Mouse (Mus musculus) embryonic facial prominence, embryonic 10.5 days (tissue): ENCODE measurements at regions not wholly inside any gene's neighbourhood (a gene's known extent, or its start where the extent isn't known, plus 50 kb on each side); places are given as distances from the start of the nearest gene placed in this dataset.

Source experiments
- DNase-seq: peaks from one replicate; pipeline ENCODE4 v3.0.0-alpha.2; 2017; ENCODE audit warnings: low spot score
- H3K27ac ChIP-seq: fragments of 300-500 bp; sonication (generic); replicated peaks from 2 replicates; pipeline ENCODE4 v1.5.1; 2016; ENCODE audit warnings: mild to moderate bottlenecking
- H3K27me3 ChIP-seq: fragments of 300-500 bp; sonication (generic); replicated peaks from 2 replicates; pipeline ENCODE4 v1.6.1; 2016; ENCODE audit warnings: low read depth, mild to moderate bottlenecking; ENCODE audit not compliant: poor library complexity, severe bottlenecking
- H3K36me3 ChIP-seq: fragments of 300-500 bp; sonication (generic); replicated peaks from 2 replicates; pipeline ENCODE4 v1.6.1; 2016; ENCODE audit warnings: mild to moderate bottlenecking, moderate library complexity
- H3K4me1 ChIP-seq: fragments of 300-500 bp; sonication (generic); 2 replicates; pipeline ENCODE4 v1.6.1; 2016
- H3K4me3 ChIP-seq: fragments of 300-500 bp; sonication (generic); 2 replicates; pipeline ENCODE4 v1.5.1; 2016; ENCODE audit warnings: mild to moderate bottlenecking, moderate library complexity
- H3K9me3 ChIP-seq: fragments of 300-500 bp; sonication (generic); 2 replicates; pipeline ENCODE4 v1.6.1; 2016; ENCODE audit warnings: mild to moderate bottlenecking
- WGBS: fragments of 180-500 bp; shearing (Covaris S2); methylation state at CpG from one replicate; pipeline ENCODE4 v1.1.7; 2016; 5-methylcytosine and 5-hydroxymethylcytosine counted together

DNA sequence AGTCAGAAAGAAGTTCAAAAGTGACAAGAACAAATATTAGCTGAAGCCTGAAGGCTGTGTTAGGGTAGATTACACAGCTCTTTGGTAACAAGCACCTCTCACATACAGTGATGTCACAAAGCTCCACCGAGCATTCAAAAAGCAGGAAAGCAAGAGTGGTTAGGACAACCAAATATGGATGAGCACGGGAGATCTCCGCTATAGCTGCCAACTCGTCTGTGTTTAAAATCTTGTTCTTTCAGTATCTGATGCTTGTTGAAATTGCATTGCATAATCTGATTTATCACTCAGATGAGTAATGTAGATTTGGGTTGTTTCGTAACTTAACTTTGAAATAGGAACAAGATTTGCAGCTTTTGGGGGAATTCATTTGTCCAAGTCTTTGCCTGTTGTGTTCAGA is 652.8 kb downstream of the Bckdhb start:
- no peak for DNase-seq
- 90% methylated on average over 5 of the region's 5 CpGs for WGBS
- Histone ChIP-seq H3K4me3 (no peak overlapping the region), H3K4me1 (no peaks in the 10 kb centered on the region), H3K36me3 (no peaks in the 10 kb centered on the region), H3K9me3 (no peaks in the 10 kb centered on the region), H3K27ac (no peak overlapping the region), H3K27me3 (no peaks in the 10 kb centered on the region)

DNA sequence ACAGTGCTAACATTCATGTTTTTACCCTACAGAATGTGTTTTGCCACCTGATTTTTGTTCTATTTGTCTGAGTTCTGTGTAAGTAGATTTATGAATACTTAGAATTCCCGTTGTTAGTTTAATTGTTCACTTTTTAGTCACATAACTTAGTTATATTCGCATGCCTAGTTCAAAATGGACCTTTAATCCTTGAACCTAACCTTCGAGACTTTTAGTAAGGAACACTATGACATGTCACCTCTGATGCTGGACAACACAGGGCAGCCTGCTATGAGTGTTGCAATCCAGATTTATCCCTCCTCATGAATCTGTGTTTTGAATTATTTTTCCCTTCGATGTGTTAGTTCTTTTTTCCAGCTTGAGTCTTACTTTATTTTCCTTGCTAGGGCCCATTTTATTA is 662.8 kb downstream of the Bckdhb start:
- Histone ChIP-seq H3K27ac (no peak overlapping the region), H3K27me3 (no peaks in the 10 kb centered on the region), H3K9me3 (no peaks in the 10 kb centered on the region), H3K4me1 (no peaks in the 10 kb centered on the region), H3K4me3 (no peak overlapping the region), H3K36me3 (no peaks in the 10 kb centered on the region)
- no peak for DNase-seq
- 84% methylated on average over 4 of the region's 4 CpGs for WGBS

DNA sequence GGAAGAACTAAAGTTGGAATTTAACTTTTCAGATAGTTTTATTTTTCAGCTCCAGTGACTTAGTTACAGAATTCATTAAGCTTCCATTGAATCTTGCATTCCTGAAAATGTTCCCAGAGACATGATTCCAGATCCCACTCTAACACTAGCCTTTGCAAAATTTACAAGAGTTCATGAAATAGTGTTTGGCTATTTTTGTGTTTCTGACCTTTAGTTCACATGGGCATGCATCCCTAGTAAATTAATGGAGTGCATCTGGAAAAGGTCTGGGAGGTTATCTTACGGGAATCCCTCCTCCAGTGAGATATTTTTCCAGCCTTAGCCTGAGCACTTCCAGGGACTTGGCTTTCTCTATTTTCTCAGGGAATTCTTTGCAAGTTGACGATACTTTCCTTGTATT is 669.8 kb downstream of the Bckdhb start:
- DNase-seq = no peak
- no peaks in the 10 kb centered on the region for H3K36me3 ChIP-seq
- 67% methylated on average over 2 of the region's 2 CpGs for WGBS

More for the DNA sequence above, 669.8 kb downstream of the Bckdhb start:
- Histone ChIP-seq H3K4me3 (no peak overlapping the region), H3K27me3 (no peaks in the 10 kb centered on the region), H3K27ac (no peak overlapping the region), H3K4me1 (no peaks in the 10 kb centered on the region), H3K9me3 (no peaks in the 10 kb centered on the region)
